Mouse (Mus musculus): Measurements from ENCODE around the gene Ism1. TPM values are rescaled to one million over a fixed set of nuclear protein-coding genes. Genes with fewer than 3 reads are reported as not detected.

Gene Ism1
- polyA plus RNA-seq, 1 experiment: 2.9 TPM

DNA sequence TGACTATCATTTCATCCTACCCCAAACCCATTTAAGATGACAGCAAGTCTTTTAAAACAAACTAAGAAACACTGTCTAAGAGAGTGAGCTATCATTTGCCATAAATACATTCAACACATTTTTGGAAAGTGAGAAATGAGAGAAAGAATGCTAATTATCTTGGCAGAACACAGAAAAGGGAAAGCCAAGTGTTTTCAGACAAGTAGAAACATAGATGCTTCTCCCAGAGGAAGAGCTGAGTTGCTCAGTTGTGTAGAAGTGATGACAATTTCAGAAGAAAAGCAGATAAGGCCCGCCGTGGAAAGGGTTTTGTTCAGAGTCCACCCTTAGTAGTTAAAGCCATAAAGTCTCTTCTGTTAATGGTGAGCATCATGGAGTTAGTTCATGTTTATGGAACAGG is 107.0 kb downstream of the Ism1 start:
- no peak overlapping the region for H3K4me3 ChIP-seq (ENCODE audit: insufficient read depth, low read length)
- TF ChIP-seq CTCF (IDR thresholded peaks at IDR 0.05; ENCODE audit: extremely low read depth, insufficient read depth, low read length) (no peak), POLR2A (IDR thresholded peaks at IDR 0.05; ENCODE audit: extremely low read depth, insufficient read depth, low read length) (no peak)

DNA sequence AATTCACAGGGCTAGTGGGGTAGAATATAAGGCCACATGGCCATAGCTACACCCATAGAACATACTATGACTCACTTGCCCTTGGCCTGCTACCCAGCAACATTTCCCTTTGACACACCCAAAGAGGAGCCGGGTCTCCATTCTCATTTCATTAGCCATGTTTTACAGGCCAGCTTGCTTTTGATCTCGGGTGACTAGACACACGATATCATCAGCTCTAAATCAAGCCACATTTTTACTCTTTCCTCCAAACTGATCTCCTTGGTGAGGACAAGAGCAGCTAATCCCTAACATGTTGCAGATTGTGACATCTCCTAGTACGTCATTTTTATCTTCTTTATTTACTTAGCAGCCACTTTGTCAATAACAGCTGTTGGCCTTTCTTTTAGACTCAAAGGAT is 110.7 kb downstream of the Ism1 start:
- H3K4me1 ChIP-seq (ENCODE audit: control insufficient read depth, insufficient read depth, low read length): no peaks in the 10 kb centered on the region; the same call in 1 of the 2 replicates
- H3K27ac ChIP-seq (ENCODE audit: insufficient read depth, low read length): no peak overlapping the region
- TF ChIP-seq CTCF (IDR thresholded peaks at IDR 0.05; ENCODE audit: extremely low read depth, insufficient read depth, low read length): no peak
- no peak for TF ChIP-seq POLR2A (IDR thresholded peaks at IDR 0.05; ENCODE audit: extremely low read depth, insufficient read depth, low read length)
- H3K4me3 ChIP-seq (ENCODE audit: insufficient read depth, low read length): no peak overlapping the region

More for the DNA sequence above, 107.0 kb downstream of the Ism1 start:
- Histone ChIP-seq H3K4me1 (ENCODE audit: control insufficient read depth, insufficient read depth, low read length) (no peaks in the 10 kb centered on the region; the same call in 1 of the 2 replicates), H3K27ac (ENCODE audit: insufficient read depth, low read length) (no peak overlapping the region)

DNA sequence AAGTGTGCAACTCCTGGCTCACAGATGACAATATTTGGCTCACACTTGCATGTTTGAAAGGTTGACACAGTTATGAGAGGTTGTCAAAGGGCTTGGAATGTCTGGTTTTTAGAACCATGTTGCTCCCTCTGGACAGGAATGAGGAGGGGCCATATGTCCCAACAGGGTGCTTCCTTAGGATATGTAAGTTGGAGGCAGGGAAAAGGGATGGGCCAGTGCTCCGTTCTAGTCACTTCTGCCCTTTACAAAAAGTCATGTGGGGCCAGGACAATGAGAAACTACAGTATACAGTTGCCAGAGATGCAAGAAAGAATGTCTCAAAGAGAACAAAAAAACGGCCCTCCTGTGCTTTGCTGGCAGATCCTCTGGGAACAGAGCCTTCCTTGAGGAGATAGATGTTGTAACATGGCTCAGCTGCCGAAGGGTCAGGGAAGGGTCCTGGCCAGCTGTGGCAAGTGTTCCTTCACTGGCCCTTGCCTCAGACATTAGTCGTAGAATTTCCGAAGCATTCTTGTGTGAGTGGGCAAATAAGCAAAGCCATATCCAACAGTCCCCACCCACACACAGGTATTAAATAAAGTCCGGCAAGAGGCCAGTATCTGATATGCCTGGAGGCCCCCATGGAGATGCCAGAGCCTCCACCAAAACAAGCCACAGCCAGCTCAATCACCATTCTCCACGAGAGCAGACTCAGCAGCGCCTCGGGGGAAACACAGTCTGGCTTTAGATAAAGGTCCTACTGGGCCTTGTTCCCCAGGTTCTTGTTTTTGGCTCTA is 114.6 kb downstream of the Ism1 start:
- TF ChIP-seq CTCF (IDR thresholded peaks at IDR 0.05; ENCODE audit: extremely low read depth, insufficient read depth, low read length): no peak
- no peak for TF ChIP-seq POLR2A (IDR thresholded peaks at IDR 0.05; ENCODE audit: extremely low read depth, insufficient read depth, low read length)
- Histone ChIP-seq H3K4me1 (ENCODE audit: control insufficient read depth, insufficient read depth, low read length) (no peaks in the 10 kb centered on the region), H3K4me3 (ENCODE audit: insufficient read depth, low read length) (no peak overlapping the region), H3K27ac (ENCODE audit: insufficient read depth, low read length) (no peak overlapping the region)

DNA sequence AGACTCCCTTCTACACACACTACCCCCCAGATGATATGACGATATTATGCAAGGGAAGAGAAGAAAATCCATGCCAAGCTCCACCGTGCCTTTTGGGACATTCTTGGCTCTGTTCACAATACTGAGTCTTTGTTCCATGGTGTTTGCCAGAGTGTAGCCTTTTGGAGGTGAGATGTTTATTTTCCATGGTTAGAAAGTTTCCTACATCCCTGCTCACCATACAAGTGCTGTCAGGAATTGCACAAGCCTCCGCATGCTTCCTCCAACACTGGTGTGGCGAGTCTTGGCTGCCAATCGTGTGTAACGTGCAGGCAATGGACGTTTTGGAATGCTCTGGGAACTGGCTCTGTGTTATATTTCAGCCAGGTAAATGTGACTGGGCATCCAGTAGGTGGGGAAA is 126.1 kb downstream of the Ism1 start:
- no peak overlapping the region for H3K4me3 ChIP-seq (ENCODE audit: insufficient read depth, low read length)
- H3K27ac ChIP-seq (ENCODE audit: insufficient read depth, low read length): no peak overlapping the region
- no peak for TF ChIP-seq CTCF (IDR thresholded peaks at IDR 0.05; ENCODE audit: extremely low read depth, insufficient read depth, low read length)
- no peak for TF ChIP-seq POLR2A (IDR thresholded peaks at IDR 0.05; ENCODE audit: extremely low read depth, insufficient read depth, low read length)

DNA sequence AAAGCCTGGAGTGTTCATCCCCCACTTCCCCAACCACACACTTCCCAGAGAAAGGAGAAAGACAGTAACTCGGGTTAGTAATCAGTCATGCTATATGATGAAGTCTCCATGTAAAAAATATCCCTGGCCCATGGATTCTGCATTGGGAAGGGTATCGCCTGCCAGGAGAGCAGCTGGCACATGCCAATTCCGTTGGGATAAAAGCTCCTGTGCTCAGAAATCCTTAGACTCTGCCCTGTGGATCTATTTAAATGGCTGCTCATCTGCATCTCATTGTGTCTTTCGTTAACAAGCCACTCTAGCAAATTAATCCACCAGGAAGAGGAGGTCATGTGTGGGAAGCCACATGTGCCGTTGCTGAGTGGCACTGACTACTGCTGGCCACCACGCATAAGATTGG is 129.9 kb downstream of the Ism1 start:
- Histone ChIP-seq H3K4me3 (ENCODE audit: insufficient read depth, low read length) (no peak overlapping the region), H3K27ac (ENCODE audit: insufficient read depth, low read length) (no peak overlapping the region), H3K4me1 (ENCODE audit: control insufficient read depth, insufficient read depth, low read length) (no peaks in the 10 kb centered on the region)
- no peak for TF ChIP-seq CTCF (IDR thresholded peaks at IDR 0.05; ENCODE audit: extremely low read depth, insufficient read depth, low read length)
- no peak for TF ChIP-seq POLR2A (IDR thresholded peaks at IDR 0.05; ENCODE audit: extremely low read depth, insufficient read depth, low read length)

More for the DNA sequence above, 126.1 kb downstream of the Ism1 start:
- H3K4me1 ChIP-seq (ENCODE audit: control insufficient read depth, insufficient read depth, low read length): no peaks in the 10 kb centered on the region

Other genes starting within 250 kb of the Ism1 start
- gene Sptlc3, start 184.3 kb upstream of the Ism1 start, polyA plus RNA-seq (2012; rRNA removed): 0.06 TPM in 1 of 2 replicates, not detected in the other

Data from cortical plate, adult 2 months (tissue).